Mouse (Mus musculus): ENCODE results near the gene Prkcb. TPM values are rescaled to one million over a fixed set of nuclear protein-coding genes. Genes with fewer than 3 reads are reported as not detected.
"Not testable (repeated sequence)": the region's sequence is repeated elsewhere in the genome, so short reads cannot be mapped to it uniquely, and the experiment has no call there.

Gene Prkcb
- 6.0 and 11.4 TPM in 2 replicates for total RNA-seq (2014; fragmentation: Nextera tagmentation)
- total RNA-seq (2017) = 0.19 and 3.6 TPM in 2 replicates

DNA sequence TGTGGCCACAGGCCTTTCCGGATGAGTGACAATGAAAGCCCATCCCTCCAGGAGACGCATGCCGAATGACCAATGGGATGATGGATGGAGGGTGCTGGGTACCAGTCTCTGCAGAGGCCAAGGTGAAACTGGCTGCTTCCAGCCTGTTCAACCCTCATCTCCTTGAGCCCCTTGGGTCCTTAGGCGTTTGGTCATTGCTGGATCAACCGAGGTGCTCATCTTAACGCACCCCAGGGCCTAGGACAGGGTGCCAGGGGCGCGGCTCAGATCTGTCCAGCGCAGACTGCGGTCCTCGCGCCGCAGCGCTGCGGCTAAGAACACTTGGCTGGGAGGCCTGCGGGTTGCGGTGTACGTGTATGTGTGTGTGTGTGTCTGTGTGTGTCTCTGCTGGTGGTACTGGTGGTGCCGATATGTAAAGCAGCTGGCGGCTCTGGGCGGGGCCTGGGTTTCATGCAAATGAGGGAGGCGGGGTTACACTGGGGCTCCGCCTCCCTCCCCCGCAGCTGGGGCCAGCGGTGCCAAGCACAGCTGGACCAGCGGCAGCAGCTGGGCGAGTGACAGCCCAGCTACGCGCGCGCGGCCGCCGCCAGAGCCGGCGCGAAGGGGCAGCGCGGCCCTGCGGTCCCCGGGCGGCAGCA is at the start of gene Prkcb:
Gene Prkcb (plus strand): TSS at position 147 of the 638 bp plus-strand sequence.
- ATAC-seq (replicated peaks; ENCODE audit: low FRiP score, low TSS enrichment, poor library complexity, severe bottlenecking) = peak; percentile 93

DNA sequence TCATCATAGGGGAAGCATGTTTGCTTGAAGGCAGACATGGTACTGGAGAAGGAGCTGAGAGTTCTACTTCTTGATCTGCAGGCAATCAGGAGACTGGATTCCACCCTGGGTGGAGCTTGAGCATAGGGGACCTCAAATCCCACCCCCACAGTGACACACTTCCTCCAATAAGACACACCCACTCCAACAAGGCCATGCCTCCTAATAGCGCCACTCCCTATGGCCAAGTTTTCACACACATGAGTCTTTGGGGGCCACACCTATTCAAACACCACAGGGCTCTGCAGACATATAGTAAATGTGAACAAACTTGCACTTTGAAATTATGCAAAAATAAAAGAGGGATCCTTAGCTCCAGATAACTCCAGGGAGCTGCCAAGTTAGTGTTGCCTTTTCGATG is 49.6 kb upstream of the Prkcb start:
- no peak for ATAC-seq (replicated peaks; ENCODE audit: low FRiP score, low TSS enrichment, poor library complexity, severe bottlenecking)

DNA sequence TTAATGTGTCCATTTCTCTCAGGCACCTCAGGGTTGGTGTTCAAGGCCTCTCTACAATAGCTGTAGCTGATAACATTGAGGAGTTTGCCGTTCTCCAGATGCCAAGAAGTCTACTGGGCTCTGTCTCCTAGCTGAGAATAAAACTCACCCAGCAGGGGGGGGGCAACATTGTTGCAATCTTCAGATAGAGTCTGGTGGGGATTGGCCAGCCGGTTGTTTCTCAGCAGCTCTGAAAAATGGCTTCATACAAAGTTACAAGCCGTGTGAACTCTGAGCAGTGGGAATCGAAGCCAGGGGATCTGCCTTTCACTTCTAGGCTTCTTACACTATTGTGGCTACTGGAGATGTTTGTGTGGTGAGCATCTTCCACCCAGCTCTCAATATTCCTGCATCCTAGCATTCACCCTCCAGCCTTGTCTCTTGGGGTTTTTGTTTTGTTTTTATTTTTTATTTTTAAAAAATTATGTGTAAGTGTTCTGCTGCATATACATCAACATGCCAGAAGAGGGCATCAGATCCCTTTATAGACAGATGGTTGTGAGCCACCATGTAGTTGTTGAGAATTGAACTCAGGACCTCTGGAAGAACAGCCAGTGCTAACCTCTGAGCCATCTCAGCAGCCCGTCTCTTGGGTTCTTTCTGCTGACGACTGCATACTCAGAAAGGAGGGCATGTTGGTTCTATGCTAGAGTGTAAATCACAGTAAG is 48.0 kb upstream of the Prkcb start:
- no peak for ATAC-seq (replicated peaks; ENCODE audit: low FRiP score, low TSS enrichment, poor library complexity, severe bottlenecking)

DNA sequence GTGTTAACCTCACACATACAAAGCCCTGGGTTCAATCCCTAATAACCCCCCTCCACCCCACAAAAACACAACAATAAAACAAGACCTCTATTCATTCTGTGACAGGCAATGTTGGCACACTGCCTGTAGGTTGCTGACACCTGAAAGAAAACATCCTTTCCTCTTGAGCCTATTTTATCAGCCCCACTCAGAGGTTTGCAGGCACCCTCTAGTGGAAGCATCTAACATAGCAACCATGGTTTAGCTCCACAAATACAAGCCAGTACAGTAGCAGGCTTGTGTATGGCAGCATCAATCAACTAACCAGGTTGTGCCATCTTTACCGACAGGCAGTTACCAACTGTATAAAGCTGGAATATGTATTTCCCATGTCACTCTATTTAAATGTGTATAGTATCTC is 46.3 kb upstream of the Prkcb start:
- peak; percentile 85 for ATAC-seq (replicated peaks; ENCODE audit: low FRiP score, low TSS enrichment, poor library complexity, severe bottlenecking)

DNA sequence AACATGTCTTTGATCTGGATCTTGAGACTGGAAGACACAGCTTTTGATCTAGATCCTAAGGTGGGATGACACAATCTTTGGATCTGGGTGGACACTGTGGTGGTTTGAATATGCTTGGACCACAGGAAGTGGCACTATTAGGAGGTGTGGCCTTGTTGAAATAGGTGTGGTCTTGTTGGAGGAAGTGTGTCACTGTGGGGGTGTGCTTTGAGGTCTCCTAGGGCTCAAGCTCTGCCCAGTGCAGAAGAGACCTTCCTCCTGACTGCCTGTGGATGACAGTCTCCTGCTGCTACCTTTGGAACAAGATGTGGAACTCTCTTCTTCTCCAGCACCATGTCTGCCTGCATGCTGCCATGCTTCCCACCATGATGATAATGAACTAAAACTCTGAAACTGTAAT is 45.8 kb upstream of the Prkcb start:
- not testable (repeated sequence) for ATAC-seq (replicated peaks; ENCODE audit: low FRiP score, low TSS enrichment, poor library complexity, severe bottlenecking)

DNA sequence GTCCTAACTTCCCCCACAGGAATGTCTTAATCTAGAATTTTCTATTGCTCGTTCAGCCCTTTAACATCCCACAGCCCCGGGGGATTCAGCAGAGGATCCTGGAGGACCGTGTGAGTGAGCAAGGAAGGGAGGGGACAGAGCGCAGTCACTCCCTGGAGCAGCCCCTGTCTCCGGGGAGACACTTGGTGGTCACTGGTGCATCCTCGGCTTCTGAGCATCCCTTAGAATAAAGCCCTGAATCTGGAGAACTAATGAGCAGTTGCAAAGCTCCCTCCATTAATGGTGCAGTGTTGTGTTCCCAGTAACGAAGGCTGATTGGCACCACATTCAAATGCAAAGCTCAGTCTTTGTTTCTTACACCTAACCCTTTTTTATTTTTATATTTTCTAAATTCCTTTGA is 44.4 kb upstream of the Prkcb start:
- ATAC-seq (replicated peaks; ENCODE audit: low FRiP score, low TSS enrichment, poor library complexity, severe bottlenecking) = no peak

DNA sequence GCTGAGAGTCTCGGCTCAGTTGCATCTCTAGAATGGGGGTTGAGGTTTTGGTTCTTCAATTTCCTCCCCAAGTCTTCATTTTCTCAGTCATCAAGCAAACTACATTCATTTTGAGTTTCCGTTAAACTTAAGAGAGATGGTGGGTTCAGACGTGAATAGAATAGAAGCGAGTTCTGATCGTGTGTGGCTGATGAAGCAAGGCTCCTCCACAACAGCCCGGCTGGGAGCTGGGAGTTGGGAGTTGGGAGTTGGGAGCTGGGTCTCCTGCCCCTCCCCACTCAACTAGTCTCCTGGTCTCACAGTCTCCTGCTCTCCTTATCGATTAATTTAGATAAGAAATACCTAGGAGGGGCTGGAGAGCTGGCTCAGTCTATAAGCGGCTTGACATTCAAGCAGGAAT is 44.0 kb upstream of the Prkcb start:
- no peak for ATAC-seq (replicated peaks; ENCODE audit: low FRiP score, low TSS enrichment, poor library complexity, severe bottlenecking)

DNA sequence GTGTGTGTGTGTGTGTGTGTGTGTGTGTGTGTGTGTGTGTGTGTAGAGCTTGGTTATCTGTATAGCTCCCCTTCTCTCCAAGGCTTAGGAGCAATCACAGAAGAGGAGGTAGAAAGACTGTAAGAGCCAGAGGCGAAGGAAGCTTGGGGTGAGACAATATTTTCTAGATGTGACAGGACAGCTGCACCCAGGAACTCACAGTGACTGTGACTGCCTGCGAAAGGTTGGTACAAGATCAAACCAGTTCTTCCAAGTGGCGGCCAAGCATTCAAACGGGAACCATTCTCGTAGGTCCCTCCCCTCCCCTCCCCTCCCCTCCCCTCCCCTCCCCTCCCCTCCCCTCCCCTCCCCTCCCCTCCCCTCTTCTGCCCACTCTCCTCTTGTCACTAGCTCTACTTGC is 42.6 kb upstream of the Prkcb start:
- no peak for ATAC-seq (replicated peaks; ENCODE audit: low FRiP score, low TSS enrichment, poor library complexity, severe bottlenecking)

DNA sequence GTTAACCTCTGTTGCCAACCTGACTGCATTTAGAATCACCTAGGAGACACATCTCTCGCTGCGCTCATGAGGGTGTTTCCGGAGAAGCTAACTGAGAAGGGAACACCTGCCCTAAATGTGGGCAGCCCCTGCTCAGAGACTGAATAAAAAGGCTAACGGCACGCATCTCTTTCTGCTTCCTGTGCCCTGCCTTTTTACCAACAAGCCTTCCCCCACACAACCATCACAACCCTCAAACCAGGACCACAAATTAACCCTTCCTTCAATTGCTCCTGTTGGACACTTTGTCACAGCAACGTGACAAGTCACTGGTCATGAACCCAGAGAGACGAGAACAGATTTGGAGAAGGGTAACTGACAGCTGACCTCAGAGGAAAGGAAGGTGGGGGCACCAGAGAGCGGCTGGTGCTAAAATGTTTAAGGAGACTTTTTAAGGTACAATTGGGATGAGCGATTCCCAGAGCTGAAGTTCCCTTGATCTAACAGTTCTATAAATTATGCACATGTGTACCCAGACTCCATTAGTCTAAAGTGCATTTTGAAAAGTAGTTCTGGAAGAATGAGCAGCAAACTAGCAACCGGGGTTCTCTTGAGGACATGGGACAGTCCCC is 41.2 kb upstream of the Prkcb start:
- no peak for ATAC-seq (replicated peaks; ENCODE audit: low FRiP score, low TSS enrichment, poor library complexity, severe bottlenecking)

DNA sequence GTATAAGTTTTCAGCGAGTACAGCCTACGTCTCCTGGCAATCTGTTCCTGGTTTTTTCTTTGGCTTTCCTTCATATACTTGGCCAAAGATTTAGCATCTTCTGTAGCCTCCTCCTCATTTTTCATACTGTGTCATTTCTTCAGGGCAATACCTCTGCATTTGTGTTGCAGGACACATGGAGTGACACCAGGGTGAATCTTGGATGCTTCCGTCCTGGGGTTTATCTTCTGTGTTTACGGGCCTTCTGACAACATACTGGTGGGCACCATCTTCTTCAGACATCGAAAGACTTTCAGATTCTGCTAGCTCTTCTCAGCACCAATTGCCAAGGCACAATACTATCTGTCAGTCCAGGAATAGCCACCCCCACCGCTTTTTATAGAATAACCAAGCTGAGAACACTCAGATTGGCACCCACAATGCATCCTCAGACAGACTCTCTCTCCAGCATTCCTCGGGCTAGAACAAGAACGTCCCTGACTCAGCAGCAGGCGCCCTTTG is 39.2 kb upstream of the Prkcb start:
- ATAC-seq (replicated peaks; ENCODE audit: low FRiP score, low TSS enrichment, poor library complexity, severe bottlenecking) = no peak

DNA sequence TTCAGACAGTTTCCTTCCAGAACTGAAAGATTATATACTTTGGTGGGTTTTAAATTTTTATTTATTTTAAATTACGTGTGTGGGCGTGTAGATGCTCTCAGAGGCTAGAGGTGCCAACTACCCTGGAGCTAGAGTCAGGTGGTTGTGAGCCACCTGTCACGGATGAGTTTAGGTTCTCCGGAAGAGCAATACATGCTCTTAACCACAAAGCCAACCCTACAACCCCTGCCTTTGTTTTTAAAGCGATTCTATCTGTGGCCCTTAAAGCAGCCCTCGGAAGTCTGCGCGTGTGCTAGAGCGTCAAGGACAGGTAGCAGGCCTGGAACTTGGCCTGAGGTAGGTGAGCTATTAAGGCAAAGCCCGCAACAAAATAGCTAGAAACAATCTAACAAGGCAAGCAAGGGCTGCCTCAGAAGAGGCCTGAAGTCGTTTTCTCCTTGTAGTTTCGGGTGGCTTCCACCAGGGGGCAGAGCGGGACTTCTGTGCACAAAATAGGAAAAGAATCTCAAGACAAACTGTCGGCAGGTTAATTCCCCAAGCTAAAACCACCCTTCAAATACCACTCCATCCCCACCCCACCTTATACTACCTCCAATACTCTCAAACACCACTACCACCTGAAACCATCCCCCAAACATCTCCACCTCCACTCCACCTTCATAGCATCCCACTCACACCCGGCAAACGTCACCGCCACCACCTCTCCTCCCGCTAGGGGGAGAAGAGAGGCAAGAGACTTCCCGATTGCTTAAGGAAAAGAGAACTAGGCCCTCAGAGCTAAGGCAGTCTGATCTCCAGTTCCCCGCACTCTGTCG is 37.1 kb upstream of the Prkcb start:
- ATAC-seq (replicated peaks; ENCODE audit: low FRiP score, low TSS enrichment, poor library complexity, severe bottlenecking) = peak; percentile 88

DNA sequence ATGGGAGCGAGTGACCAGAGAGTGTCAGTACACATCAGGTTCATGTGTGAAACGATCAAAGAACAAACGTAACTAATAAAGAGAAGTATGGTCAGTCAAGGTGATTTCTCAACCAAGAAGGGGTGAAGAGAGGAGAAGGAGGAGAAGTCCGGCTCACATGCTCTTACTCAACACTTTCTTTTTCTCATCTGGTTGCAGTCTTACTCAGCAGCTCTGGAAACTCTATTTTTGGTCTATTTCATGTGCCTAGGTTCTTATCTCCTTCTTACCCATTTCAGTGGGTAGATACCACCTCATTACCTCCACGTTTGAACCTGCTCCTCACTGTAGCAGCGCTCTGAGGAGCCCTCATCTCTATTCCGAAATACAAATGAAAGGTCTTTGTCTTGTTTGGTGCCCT is 31.8 kb upstream of the Prkcb start:
- no peak for ATAC-seq (replicated peaks; ENCODE audit: low FRiP score, low TSS enrichment, poor library complexity, severe bottlenecking)

DNA sequence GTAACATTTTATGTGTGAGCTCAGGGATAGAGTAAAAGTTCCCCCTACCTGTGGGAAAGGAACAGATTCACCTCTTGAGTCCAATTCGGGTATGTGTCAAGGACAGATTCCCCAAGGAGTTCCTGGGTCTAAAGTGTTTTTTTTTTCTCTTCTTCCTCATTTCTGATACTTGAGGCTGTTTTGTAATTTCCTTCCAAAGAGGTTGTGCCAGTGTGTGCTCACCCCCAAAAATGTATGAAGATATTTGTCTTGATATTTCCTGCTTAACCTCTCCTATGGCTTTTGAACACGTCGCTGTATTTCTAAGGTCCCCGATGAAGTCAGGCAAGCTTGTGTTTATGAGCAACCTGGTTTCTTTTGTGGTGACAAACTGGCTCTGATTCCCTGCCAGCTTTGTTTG is 30.0 kb upstream of the Prkcb start:
- no peak for ATAC-seq (replicated peaks; ENCODE audit: low FRiP score, low TSS enrichment, poor library complexity, severe bottlenecking)

DNA sequence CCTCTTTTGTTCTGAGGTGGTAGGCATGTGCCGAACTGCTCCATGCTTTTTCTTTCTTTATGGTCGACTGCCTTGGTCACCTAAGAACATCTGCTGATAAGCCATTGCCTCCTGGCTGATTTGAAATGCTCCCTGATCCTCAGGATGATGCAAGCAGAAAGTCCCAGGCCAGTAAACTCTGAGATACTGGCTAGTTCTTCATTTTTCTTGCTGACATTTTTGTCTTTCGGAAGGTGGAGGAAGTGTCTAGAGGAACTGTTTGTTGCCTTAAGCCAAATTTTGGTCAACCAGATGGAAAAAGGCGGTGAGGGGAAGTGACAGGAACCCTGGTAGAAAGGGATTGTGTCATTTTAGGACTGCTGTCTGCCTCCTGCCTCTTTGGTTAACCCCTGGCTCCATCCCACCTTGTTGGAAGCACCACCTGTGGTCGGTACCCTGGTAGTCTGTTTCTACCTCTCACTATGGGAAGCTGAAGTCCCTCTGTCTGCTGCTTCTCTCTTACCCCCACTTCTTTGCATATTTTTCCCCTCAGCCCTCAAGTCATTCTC is 28.4 kb upstream of the Prkcb start:
- no peak for ATAC-seq (replicated peaks; ENCODE audit: low FRiP score, low TSS enrichment, poor library complexity, severe bottlenecking)

DNA sequence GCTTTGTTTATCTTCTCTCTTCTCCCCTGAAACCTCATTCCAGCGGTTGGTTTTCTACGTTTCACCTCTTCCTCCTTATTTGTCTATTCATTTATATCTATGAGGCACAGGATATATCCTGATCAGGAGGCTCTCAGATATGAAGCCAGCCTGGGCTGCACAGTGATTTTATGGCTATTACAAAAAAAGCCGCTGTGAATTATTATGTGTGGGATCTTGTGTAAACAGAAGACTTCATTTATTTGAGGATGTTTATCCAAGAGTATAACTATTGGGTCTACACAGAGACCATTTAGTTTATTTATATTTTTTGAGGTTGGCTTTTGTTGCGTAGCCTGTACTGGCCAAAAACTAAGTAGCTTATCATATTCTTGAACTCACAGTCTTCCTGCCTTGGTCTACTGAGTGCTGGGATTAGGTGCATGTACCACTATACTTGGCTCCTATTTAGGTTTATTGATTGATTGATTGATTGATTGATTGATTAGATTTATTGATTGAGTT is 19.5 kb upstream of the Prkcb start:
- no peak for ATAC-seq (replicated peaks; ENCODE audit: low FRiP score, low TSS enrichment, poor library complexity, severe bottlenecking)

DNA sequence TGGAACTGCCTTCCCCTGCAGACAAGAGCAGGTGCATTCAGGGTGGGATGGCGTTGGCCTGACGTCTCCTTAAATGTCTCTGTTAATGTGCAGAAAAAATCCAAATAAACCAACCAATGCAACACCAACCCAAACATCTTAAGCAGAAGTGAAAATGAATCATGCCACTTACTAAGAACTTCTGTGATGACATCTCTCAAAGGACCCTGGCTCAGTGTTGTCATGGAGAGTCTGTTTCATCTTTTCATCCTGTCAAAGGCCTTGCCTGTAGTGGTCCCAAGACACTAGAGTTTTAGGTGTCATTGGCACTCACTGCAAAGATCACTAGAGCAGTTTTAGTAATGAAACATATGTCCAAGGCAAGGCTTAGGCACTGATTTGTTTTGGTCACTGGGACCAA is 16.2 kb upstream of the Prkcb start:
- ATAC-seq (replicated peaks; ENCODE audit: low FRiP score, low TSS enrichment, poor library complexity, severe bottlenecking) = no peak

DNA sequence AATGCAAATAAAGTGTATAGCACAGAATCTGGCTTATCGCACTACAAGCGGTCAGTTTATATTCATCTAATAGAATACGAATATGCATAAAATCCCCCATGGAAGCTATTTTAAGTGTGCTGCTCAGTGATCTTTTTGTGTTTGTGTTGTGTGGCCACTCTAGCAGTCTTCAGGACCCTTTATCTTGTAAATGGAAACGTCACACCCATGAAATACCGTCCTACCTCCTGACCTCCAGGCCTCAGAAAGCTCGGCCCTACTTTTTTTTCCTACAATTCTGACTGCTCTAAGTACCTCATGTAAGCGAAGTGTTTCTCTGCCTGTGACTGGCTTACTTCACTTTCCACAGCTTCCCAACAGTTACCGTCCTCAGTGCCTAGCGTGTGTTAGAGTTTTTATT is 9.0 kb upstream of the Prkcb start:
- no peak for ATAC-seq (replicated peaks; ENCODE audit: low FRiP score, low TSS enrichment, poor library complexity, severe bottlenecking)

DNA sequence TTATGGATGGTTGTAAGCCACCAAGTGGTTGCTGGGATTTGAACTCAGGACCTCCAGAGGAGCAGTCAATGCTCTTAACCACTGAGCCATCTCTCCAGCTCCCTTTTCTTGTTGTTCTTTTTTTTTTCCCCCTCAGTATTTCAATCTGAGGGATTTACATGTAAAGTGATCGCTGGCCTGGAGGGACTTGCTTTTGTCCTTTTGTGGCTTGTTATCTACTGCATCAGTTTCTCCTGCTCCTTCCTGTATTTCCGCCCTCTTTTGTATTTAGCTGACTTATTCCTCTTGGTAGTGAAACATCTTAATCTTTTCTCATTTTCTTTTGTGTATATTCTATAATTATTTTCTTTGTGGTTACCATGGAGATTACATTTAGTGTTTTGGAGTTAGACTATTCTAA is 8.2 kb upstream of the Prkcb start:
- no peak for ATAC-seq (replicated peaks; ENCODE audit: low FRiP score, low TSS enrichment, poor library complexity, severe bottlenecking)

DNA sequence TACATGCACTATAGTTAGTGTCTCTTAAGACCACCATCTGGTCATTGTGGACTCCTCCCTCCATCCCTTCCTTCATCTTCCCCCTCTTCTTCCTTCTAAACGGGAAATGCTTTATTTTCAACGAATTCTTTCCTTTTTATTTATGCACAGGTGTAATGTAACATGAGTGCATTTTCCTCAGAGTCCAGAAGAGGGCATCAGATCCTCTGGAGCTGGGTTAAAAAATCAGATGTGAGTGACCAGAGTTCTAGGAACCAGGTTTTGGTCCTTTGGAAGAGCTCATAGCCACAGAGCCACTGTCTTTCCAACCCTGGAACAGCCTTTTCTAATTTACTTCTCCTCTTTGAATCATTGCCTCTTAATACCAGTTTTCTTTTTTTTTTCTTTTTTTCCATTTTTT is 6.0 kb upstream of the Prkcb start:
- no peak for ATAC-seq (replicated peaks; ENCODE audit: low FRiP score, low TSS enrichment, poor library complexity, severe bottlenecking)

DNA sequence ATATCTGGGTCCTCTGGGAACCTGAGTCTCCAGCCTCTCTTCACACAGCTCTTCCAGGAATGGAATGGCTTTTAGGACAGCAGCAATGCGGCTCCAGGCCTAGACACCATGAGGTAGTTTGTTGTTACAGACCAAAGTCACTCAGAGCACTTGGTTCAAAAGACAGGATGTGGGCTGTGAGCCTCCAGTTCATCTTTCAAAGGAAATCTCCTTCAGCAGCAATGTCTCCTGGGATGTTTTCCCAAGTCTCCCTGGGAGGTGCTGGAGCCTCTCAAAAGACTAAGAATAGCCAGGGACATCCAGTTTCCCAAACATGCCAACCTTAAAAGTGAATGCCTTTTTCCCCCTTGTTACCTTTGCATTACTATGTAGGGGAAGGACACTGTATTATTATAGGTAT is 1.3 kb upstream of the Prkcb start:
- no peak for ATAC-seq (replicated peaks; ENCODE audit: low FRiP score, low TSS enrichment, poor library complexity, severe bottlenecking)
